Mouse (Mus musculus): Measurements from ENCODE around the gene Vav1. TPM values are rescaled to one million over a fixed set of nuclear protein-coding genes. Genes with fewer than 3 reads are reported as not detected.
"Not testable (repeated sequence)": the region's sequence is repeated elsewhere in the genome, so short reads cannot be mapped to it uniquely, and the experiment has no call there.

Vav1 gene
- polyA plus RNA-seq, 1 experiment from 2014 or later: 1.4 TPM

DNA sequence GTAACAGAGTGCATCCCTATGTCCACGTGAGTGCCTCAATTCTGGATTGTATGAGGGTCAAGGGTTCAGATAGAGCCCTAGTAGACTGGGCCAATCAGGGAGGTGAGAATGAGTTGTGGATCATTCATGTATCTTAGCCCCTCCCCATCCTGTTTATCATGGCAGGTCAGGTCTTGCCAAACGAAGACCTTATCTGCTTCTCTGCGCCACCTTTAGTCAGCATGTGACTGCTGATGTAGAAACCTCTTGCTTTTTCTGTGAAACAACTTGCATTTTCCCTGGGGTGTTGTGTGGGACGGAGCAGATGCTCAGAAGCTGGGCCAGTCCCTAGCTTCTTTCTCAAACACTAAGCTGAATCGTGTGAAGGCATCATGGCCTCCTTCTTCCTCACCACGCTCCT, 28.2 kb downstream of the Vav1 start:
- H3K4me3 ChIP-seq (ENCODE audit: low read length): no peak overlapping the region
- no peak overlapping the region for H3K4me2 ChIP-seq (ENCODE audit: low read length)
- 80% methylated on average over 6 of the region's 6 CpGs for WGBS
- no peak overlapping the region for H3K27ac ChIP-seq (ENCODE audit: low read depth, low read length)
- no peaks in the 10 kb centered on the region for H3K9me3 ChIP-seq (ENCODE audit: control insufficient read depth, low read length)
- H3K36me3 ChIP-seq (ENCODE audit: control insufficient read depth, insufficient read depth, low read length): no peaks in the 10 kb centered on the region
- H3K4me1 ChIP-seq (ENCODE audit: control insufficient read depth, insufficient read depth, low read depth, low read length): no peaks in the 10 kb centered on the region
- no peaks in the 10 kb centered on the region for H3K27me3 ChIP-seq (replicated peaks; ENCODE audit: control insufficient read depth, insufficient read depth, low read length)
- no peak for ATAC-seq
- no peak overlapping the region for H3K9ac ChIP-seq (ENCODE audit: low read depth, low read length)

DNA sequence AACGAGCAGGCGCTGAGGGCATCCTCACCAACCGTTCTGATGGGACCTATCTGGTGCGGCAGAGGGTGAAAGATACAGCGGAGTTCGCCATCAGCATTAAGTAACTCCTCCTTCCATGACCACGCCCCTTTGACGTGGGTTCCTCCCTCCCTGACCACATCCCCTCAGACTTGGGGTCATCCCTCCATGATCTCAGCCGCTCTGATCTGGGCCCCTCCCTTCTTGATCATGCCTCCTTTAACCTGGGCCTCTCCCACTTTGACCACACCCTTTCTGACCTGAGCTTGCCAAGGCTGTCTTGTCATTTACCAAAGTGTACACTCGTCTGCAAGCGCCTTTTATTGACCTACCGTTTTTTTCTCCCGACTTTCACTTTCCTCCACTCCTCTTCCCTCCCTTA, 32.9 kb downstream of the Vav1 start:
- WGBS: 39% methylated on average over 13 of the region's 13 CpGs

DNA sequence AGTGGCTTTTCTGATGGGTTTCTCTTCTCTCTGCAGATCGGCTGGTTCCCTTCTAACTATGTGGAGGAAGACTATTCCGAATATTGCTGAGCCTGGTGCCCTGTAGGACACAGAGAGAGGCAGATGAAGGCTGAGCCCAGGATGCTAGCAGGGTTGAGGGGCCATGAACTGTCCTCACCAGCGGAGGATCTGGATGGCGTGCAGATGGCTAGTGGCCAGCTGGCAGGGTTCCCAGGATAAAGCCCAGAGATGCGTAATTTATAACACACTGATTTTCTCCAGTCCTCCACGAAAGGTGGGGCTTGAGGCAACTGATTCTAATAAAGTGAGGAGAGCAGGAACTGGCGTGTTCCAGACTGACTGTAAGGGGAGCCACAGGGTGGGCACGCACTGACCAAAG, 48.7 kb downstream of the Vav1 start:
- Histone ChIP-seq H3K27ac (ENCODE audit: low read depth, low read length) (no peak overlapping the region), H3K9me3 (ENCODE audit: control insufficient read depth, low read length) (no peaks in the 10 kb centered on the region), H3K4me3 (ENCODE audit: low read length) (no peak overlapping the region), H3K9ac (ENCODE audit: low read depth, low read length) (no peak overlapping the region), H3K27me3 (replicated peaks; ENCODE audit: control insufficient read depth, insufficient read depth, low read length) (no peaks in the 10 kb centered on the region), H3K4me1 (ENCODE audit: control insufficient read depth, insufficient read depth, low read depth, low read length) (no peaks in the 10 kb centered on the region), H3K4me2 (ENCODE audit: low read length) (no peak overlapping the region), H3K36me3 (ENCODE audit: control insufficient read depth, insufficient read depth, low read length) (no peaks in the 10 kb centered on the region)
- ATAC-seq: peak; percentile 30; the same call in 1 of the 2 replicates
- 52% methylated on average over 8 of the region's 8 CpGs for WGBS

More for the DNA sequence above, 32.9 kb downstream of the Vav1 start:
- Histone ChIP-seq H3K27ac (ENCODE audit: low read depth, low read length) (no peak overlapping the region), H3K4me2 (ENCODE audit: low read length) (no peak overlapping the region), H3K27me3 (replicated peaks; ENCODE audit: control insufficient read depth, insufficient read depth, low read length) (no peaks in the 10 kb centered on the region), H3K36me3 (ENCODE audit: control insufficient read depth, insufficient read depth, low read length) (no peaks in the 10 kb centered on the region), H3K9ac (ENCODE audit: low read depth, low read length) (no peak overlapping the region), H3K4me3 (ENCODE audit: low read length) (no peak overlapping the region), H3K9me3 (ENCODE audit: control insufficient read depth, low read length) (no peaks in the 10 kb centered on the region), H3K4me1 (ENCODE audit: control insufficient read depth, insufficient read depth, low read depth, low read length) (no peaks in the 10 kb centered on the region)
- ATAC-seq: no peak

DNA sequence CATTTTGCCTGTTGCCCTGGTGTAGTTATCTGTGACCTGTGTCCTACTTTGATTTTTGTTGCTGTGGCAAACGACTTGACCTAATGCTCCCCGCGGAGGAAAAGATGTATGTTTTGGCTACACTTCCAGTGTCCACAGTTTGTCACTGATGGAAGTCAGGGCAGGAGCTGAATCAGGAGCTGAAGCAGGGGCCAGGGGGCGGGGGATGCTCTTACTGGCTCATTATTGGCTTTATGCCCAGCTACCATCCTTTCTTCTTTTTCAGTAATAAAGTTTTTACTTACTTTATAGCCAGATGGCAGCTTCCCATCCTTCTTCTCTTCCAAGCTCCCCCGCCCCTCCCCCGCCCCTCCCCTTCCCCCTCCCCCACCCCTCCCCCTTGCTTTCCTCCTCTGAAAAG, 50.0 kb downstream of the Vav1 start:
- 37% methylated on average over 6 of the region's 6 CpGs for WGBS
- Histone ChIP-seq H3K9me3 (ENCODE audit: control insufficient read depth, low read length) (no peaks in the 10 kb centered on the region), H3K9ac (ENCODE audit: low read depth, low read length) (no peak overlapping the region), H3K4me3 (ENCODE audit: low read length) (no peak overlapping the region), H3K4me2 (ENCODE audit: low read length) (no peak overlapping the region), H3K4me1 (ENCODE audit: control insufficient read depth, insufficient read depth, low read depth, low read length) (no peaks in the 10 kb centered on the region), H3K36me3 (ENCODE audit: control insufficient read depth, insufficient read depth, low read length) (no peaks in the 10 kb centered on the region), H3K27ac (ENCODE audit: low read depth, low read length) (no peak overlapping the region), H3K27me3 (replicated peaks; ENCODE audit: control insufficient read depth, insufficient read depth, low read length) (no peaks in the 10 kb centered on the region)
- ATAC-seq: no peak

DNA sequence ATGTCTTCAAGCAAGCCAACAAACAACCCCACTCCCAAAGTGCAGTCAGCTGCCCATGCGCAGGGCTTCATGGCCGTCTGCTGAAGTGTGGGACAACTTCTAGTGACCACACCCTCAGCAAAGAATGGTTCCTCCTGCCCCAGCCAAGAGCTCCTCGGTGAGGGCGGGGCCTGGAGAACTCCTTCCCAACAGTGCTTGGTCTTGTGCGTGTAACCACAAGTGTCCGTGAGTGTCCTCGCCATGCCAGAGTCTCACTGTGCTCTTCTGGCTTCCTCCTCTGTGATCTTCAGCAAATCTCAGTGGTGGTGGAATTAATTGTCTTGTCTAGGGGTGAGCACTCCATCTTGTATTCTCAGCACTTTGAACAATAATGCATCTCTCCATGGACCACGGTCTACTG, 52.1 kb downstream of the Vav1 start:
- no peak for ATAC-seq

DNA sequence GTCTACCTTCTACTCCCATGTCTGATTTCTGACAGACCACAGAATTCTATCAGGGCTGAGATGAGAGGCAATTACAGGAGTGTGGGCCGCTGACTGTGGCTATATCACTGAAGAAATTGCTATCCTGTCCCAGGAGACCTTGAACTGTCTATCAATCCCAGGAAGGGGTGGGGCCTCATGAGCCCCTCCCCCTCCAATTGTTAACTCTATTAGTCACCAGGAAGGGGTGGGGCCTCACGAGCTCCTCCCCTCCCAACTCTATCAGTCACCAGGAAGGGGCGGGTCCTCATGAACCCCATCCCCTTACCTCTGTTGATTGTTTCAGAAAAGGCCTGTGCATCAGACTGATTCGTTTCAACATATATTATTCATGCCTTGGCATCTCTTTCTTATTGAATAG, 53.3 kb downstream of the Vav1 start:
- H3K4me2 ChIP-seq (ENCODE audit: low read length): no peak overlapping the region
- ATAC-seq: no peak
- H3K27ac ChIP-seq (ENCODE audit: low read depth, low read length): no peak overlapping the region
- no peak overlapping the region for H3K9ac ChIP-seq (ENCODE audit: low read depth, low read length)
- no peak overlapping the region for H3K4me3 ChIP-seq (ENCODE audit: low read length)
- WGBS: 79% methylated on average over 4 of the region's 4 CpGs
- no peaks in the 10 kb centered on the region for H3K36me3 ChIP-seq (ENCODE audit: control insufficient read depth, insufficient read depth, low read length)
- H3K9me3 ChIP-seq (ENCODE audit: control insufficient read depth, low read length): no peaks in the 10 kb centered on the region
- H3K4me1 ChIP-seq (ENCODE audit: control insufficient read depth, insufficient read depth, low read depth, low read length): no peaks in the 10 kb centered on the region
- H3K27me3 ChIP-seq (replicated peaks; ENCODE audit: control insufficient read depth, insufficient read depth, low read length): no peaks in the 10 kb centered on the region

More for the DNA sequence above, 52.1 kb downstream of the Vav1 start:
- Histone ChIP-seq H3K4me2 (ENCODE audit: low read length) (no peak overlapping the region), H3K9me3 (ENCODE audit: control insufficient read depth, low read length) (no peaks in the 10 kb centered on the region), H3K4me1 (ENCODE audit: control insufficient read depth, insufficient read depth, low read depth, low read length) (no peaks in the 10 kb centered on the region), H3K36me3 (ENCODE audit: control insufficient read depth, insufficient read depth, low read length) (no peaks in the 10 kb centered on the region), H3K27ac (ENCODE audit: low read depth, low read length) (no peak overlapping the region), H3K9ac (ENCODE audit: low read depth, low read length) (no peak overlapping the region), H3K4me3 (ENCODE audit: low read length) (no peak overlapping the region), H3K27me3 (replicated peaks; ENCODE audit: control insufficient read depth, insufficient read depth, low read length) (no peaks in the 10 kb centered on the region)
- 90% methylated on average over 8 of the region's 8 CpGs for WGBS

DNA sequence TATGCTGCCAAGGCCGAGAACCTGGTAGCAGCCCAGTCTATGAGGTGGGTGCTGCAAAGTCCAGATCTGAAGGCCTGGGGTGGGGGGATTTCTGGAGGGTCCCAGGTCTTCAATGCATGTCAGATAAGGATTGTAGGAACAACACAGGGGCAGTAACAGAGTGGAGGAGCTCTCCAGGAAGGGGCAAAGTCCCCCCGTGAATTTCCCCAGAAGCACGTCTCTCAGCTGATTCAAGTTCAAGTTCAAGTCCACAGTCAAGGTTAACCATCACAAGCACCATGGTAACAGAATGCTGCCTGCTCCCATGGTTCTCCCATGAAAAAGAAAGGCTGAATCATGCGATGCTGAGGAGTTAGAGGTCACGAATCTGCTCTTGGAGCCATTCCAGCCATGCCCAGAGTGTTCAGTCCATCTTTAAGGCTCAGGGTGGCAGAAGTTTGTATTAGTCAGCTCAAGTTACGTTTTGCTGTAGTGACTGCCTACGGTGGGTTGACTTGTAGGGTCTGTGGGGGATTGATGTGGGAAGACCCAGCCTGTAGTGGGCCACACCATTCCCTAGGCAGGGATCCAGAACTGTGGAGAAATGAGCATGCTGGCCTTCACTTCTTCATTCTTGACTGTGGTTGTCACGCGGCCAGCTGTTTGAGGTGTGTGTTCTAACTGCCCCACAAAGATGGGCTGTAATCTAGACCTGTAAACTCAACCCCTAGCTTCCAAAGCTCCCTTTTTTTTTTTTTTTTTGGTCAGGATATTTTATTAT, 55.3 kb downstream of the Vav1 start:
- 73% methylated on average over 9 of the region's 9 CpGs for WGBS
- Histone ChIP-seq H3K4me3 (ENCODE audit: low read length) (no peak overlapping the region), H3K9me3 (ENCODE audit: control insufficient read depth, low read length) (no peaks in the 10 kb centered on the region), H3K36me3 (ENCODE audit: control insufficient read depth, insufficient read depth, low read length) (no peaks in the 10 kb centered on the region), H3K27me3 (replicated peaks; ENCODE audit: control insufficient read depth, insufficient read depth, low read length) (no peaks in the 10 kb centered on the region), H3K27ac (ENCODE audit: low read depth, low read length) (no peak overlapping the region), H3K4me1 (ENCODE audit: control insufficient read depth, insufficient read depth, low read depth, low read length) (no peaks in the 10 kb centered on the region), H3K4me2 (ENCODE audit: low read length) (peak overlapping the region; percentile 35), H3K9ac (ENCODE audit: low read depth, low read length) (no peak overlapping the region)
- no peak for ATAC-seq

DNA sequence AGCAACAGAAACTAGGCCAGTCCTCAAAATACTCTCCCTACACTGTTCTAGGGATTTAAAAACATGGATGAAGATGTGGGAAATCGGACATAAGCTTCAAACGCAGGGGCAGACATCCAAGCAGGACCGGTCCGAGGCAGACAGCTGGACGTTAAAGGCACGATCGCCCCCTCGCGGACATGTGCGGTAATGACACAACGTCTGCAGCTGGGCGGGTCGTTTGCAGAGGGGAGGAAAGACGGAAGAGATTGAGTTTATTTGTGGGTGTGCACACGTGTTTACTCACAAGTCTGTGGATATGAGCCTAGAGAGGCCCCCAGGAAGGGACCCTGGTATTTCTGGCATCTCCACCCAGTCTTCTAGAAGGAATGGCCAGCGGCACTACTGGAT, 55.9 kb downstream of the Vav1 start:
- Histone ChIP-seq H3K36me3 (ENCODE audit: control insufficient read depth, insufficient read depth, low read length) (no peaks in the 10 kb centered on the region), H3K27me3 (replicated peaks; ENCODE audit: control insufficient read depth, insufficient read depth, low read length) (no peaks in the 10 kb centered on the region), H3K4me1 (ENCODE audit: control insufficient read depth, insufficient read depth, low read depth, low read length) (no peaks in the 10 kb centered on the region), H3K4me3 (ENCODE audit: low read length) (no peak overlapping the region), H3K4me2 (ENCODE audit: low read length) (peak overlapping the region; percentile 35), H3K27ac (ENCODE audit: low read depth, low read length) (no peak overlapping the region), H3K9ac (ENCODE audit: low read depth, low read length) (no peak overlapping the region), H3K9me3 (ENCODE audit: control insufficient read depth, low read length) (no peaks in the 10 kb centered on the region)
- 7% methylated on average over 16 of the region's 16 CpGs for WGBS
- peak; percentile 61 for ATAC-seq

DNA sequence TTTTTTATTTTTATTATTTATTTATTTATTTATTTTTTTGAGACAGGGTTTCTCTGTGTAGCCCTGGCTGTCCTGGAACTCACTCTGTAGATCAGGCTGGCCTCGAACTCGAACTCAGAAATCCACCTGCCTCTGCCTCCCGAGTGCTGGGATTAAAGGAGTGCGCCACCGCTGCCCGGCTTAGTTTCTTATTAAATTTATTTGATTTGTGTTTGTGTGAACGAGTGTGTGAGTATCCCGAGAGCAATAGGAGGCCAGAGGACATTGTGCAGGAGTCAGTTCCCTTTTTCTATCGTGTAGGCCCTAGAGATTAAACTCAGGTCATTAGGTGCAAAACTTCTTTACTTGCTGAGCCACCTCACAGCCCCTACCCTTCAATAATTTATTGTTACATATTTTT, 56.3 kb downstream of the Vav1 start:
- not testable (repeated sequence) for H3K4me2 ChIP-seq (ENCODE audit: low read length); H3K27me3 ChIP-seq (replicated peaks; ENCODE audit: control insufficient read depth, insufficient read depth, low read length); H3K4me3 ChIP-seq (ENCODE audit: low read length); H3K9ac ChIP-seq (ENCODE audit: low read depth, low read length); ATAC-seq; H3K27ac ChIP-seq (ENCODE audit: low read depth, low read length); H3K9me3 ChIP-seq (ENCODE audit: control insufficient read depth, low read length); H3K36me3 ChIP-seq (ENCODE audit: control insufficient read depth, insufficient read depth, low read length); H3K4me1 ChIP-seq (ENCODE audit: control insufficient read depth, insufficient read depth, low read depth, low read length)
- WGBS: 73% methylated on average over 9 of the region's 9 CpGs

All from hindbrain, embryonic 16.5 days (tissue).